Comparison of ENCODE assay signal across 16 mouse cellular contexts in the genomic region with DNA sequence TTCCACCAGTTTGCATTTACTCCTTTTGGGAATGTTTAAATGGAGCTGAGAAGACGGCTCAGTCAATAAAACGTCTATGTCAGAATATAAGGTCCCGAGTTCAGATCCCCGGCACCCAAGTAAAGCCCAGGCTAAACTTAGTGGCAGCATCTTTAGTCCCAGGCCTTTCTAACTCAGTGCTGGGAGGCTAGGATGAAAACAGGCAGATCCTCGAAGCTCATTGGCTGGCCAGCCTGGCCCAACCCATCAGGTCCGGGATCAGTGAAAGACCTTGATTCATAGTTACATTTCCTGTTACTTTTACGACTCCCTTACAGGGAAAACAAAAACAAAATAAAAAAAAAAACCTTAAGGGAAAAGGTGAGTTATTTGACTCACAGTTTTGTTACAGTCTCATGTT. TPM values are rescaled to one million over a fixed set of nuclear protein-coding genes. Genes with fewer than 3 reads are reported as not detected.
A peak's percentile ranks its signal among the peaks of the same experiment; 100 is the strongest.
DNase-seq lines count a peak whose midpoint lies in the region; ATAC-seq lines count a peak whose summit lies in the region.
"Had no signal": no experiment of that assay in that cellular context is flagged by ENCODE, and none has a peak within 500 bp of the region (broad histone marks: within the 10 kb centered on the region; RNA-seq: fewer than 3 reads in every experiment).

No protein-coding gene starts in this region.

- 47% methylated on average over 7 of the region's 7 CpGs for WGBS in kidney, embryonic 15.5 days
- 45% methylated on average over 7 of the region's 7 CpGs for WGBS in limb, embryonic 13.5 days

- ATAC-seq in kidney, embryonic 15.5 days (replicated peaks; ENCODE audit: low FRiP score): no peak
- no peak for ATAC-seq in limb, embryonic 13.5 days (ENCODE audit: low FRiP score, low read depth)
- ATAC-seq: forebrain, embryonic 13.5 days; hindbrain, postnatal 0 days had no signal

- no peak overlapping the region for H3K9ac ChIP-seq in kidney, embryonic 15.5 days
- no peak overlapping the region for H3K9ac ChIP-seq in limb, embryonic 13.5 days
- H3K9ac ChIP-seq: forebrain, embryonic 13.5 days; lung, embryonic 14.5 days had no signal

- no peak overlapping the region for H3K4me3 ChIP-seq in kidney, embryonic 15.5 days (replicated peaks)
- no peak overlapping the region for H3K4me3 ChIP-seq in limb, embryonic 13.5 days
- H3K4me3 ChIP-seq: forebrain, embryonic 13.5 days had no signal

- no peak overlapping the region for H3K4me2 ChIP-seq in kidney, embryonic 15.5 days
- peak overlapping the region; percentile 47; the same call in 1 of the 2 replicates for H3K4me2 ChIP-seq in limb, embryonic 13.5 days (replicated peaks)
- H3K4me2 ChIP-seq: forebrain, embryonic 13.5 days; heart, embryonic 11.5 days; lung, embryonic 14.5 days had no signal

- H3K27me3 ChIP-seq in kidney, embryonic 15.5 days: no peaks in the 10 kb centered on the region
- no peaks in the 10 kb centered on the region for H3K27me3 ChIP-seq in limb, embryonic 13.5 days
- H3K27me3 ChIP-seq: forebrain, embryonic 13.5 days had no signal

- no peaks in the 10 kb centered on the region for H3K9me3 ChIP-seq in kidney, embryonic 15.5 days (replicated peaks)
- no peaks in the 10 kb centered on the region for H3K9me3 ChIP-seq in limb, embryonic 13.5 days
- H3K9me3 ChIP-seq: forebrain, embryonic 13.5 days had no signal

- H3K36me3 ChIP-seq in kidney, embryonic 15.5 days: no peaks in the 10 kb centered on the region
- H3K36me3 ChIP-seq in limb, embryonic 13.5 days: no peaks in the 10 kb centered on the region

- H3K27ac ChIP-seq in kidney, embryonic 15.5 days: peak overlapping the region; percentile 90
- H3K27ac ChIP-seq in limb, embryonic 13.5 days: no peak overlapping the region; the same call in 1 of the 2 replicates
- H3K27ac ChIP-seq: forebrain, embryonic 13.5 days; hindbrain, postnatal 0 days had no signal

- H3K4me1 ChIP-seq in kidney, embryonic 15.5 days: peaks cover 30% of the 10 kb centered on the region
- peaks cover 25% of the 10 kb centered on the region for H3K4me1 ChIP-seq in limb, embryonic 13.5 days
- H3K4me1 ChIP-seq: forebrain, embryonic 13.5 days had no signal

- DNase-seq in adrenal gland, postnatal 10 days: peak; percentile 35
- DNase-seq in adrenal gland, adult 18-20 months (ENCODE audit: low spot score in 2 of 2): no peak
- no peak for DNase-seq in kidney, adult 11 months
- peak; percentile 31 for DNase-seq in c-Kit-positive CD71-positive TER-119-negative erythroid progenitor cells, embryonic 14.5 days (ENCODE audit: low read depth)
- no peak for DNase-seq in lung, adult 18-20 months
- DNase-seq in cerebellum, postnatal 4 days (ENCODE audit: low spot score in 2 of 2): no peak
- DNase-seq: cerebellum, adult 9-10 months; gastrocnemius, postnatal 10 days; heart, postnatal 36 days; lung, embryonic 14.5 days; midbrain, embryonic 14.5 days had no signal

RNA-seq across cellular contexts. Expression of gene Mansc1, which starts 31.2 kb away (rescaled TPM):
- 1 to 10 TPM; 5.5 to 6.9 TPM for total RNA-seq in adrenal gland, postnatal 10 days (2021)
- total RNA-seq in adrenal gland, adult 18-20 months (2021): 1 to 10 TPM; 3.3 to 4.5 TPM
- polyA plus RNA-seq in kidney, embryonic 15.5 days (2015; fragmentation: Nextera tagmentation; extraction: Ambion mirVana): 6.9 and 7.0 TPM in 2 replicates
- polyA plus RNA-seq in limb, embryonic 13.5 days (2015; fragmentation: Nextera tagmentation; extraction: Ambion mirVana): 1.5 and 1.6 TPM in 2 replicates

RNA-seq across cellular contexts. Expression of gene Lrp6, which starts 34.4 kb away (rescaled TPM):
- 10 to 100 TPM; 77.3 to 78.5 TPM for total RNA-seq in adrenal gland, postnatal 10 days (2021)
- 10 to 100 TPM; 57.2 to 78.3 TPM for total RNA-seq in adrenal gland, adult 18-20 months (2021)
- polyA plus RNA-seq in kidney, embryonic 15.5 days (2015; fragmentation: Nextera tagmentation; extraction: Ambion mirVana): 34.5 and 37.5 TPM in 2 replicates
- 37.5 and 37.9 TPM in 2 replicates for polyA plus RNA-seq in limb, embryonic 13.5 days (2015; fragmentation: Nextera tagmentation; extraction: Ambion mirVana)

RNA-seq across cellular contexts. Expression of gene Borcs5, which starts 38.2 kb away (rescaled TPM):
- total RNA-seq in adrenal gland, postnatal 10 days (2021): 10 to 100 TPM; 11.3 to 14.4 TPM
- 10 to 100 TPM; 12.2 to 13.2 TPM for total RNA-seq in adrenal gland, adult 18-20 months (2021)
- polyA plus RNA-seq in kidney, embryonic 15.5 days (2015; fragmentation: Nextera tagmentation; extraction: Ambion mirVana): 15.8 and 16.4 TPM in 2 replicates
- 20.6 and 21.5 TPM in 2 replicates for polyA plus RNA-seq in limb, embryonic 13.5 days (2015; fragmentation: Nextera tagmentation; extraction: Ambion mirVana)

Comparison
In these comparisons a context has a peak if more than half of its experiments do, and no peak if none do; other contexts are left out.
1. DNase-seq: peak in adrenal gland, postnatal 10 days (single experiment) and c-Kit-positive CD71-positive TER-119-negative erythroid progenitor cells, embryonic 14.5 days (single experiment); none in adrenal gland, adult 18-20 months (0 of 2), kidney, adult 11 months (single experiment), lung, adult 18-20 months (0 of 2) and cerebellum, postnatal 4 days (0 of 2).